Mouse (Mus musculus) spleen, adult 2 months (tissue): Measurements from ENCODE around the gene Fcmr.

Source experiments
- CTCF ChIP-seq: fragments of 200-500 bp; IDR thresholded peaks from 2 replicates; pipeline ENCODE4 v1.5.1; 2011; ENCODE audit warnings: mild to moderate bottlenecking, inconsistent platforms; ENCODE audit not compliant: insufficient read depth, insufficient read length, insufficient replicate concordance; ENCODE audit errors: extremely low read depth
- POLR2A ChIP-seq: fragments of 200-500 bp; IDR thresholded peaks from 2 replicates; pipeline ENCODE4 v1.6.1; 2011; ENCODE audit warnings: low read depth, low read length, inconsistent platforms

GRCm38 (mm10) chr1:130821911-130822625, 43.4 kb upstream of the Fcmr start:
- TF ChIP-seq CTCF (no peak), POLR2A (no peak)
